Mouse (Mus musculus) limb, embryonic 11.5 days (tissue): ENCODE results near the gene Utrn. TPM values are rescaled to one million over a fixed set of nuclear protein-coding genes. Genes with fewer than 3 reads are reported as not detected.

Experiments
- ATAC-seq: fragments of 200-750 bp; cut with Nextera tagmentation; 2 replicates; pipeline ENCODE4 v1.8.0; 2017; ENCODE audit warnings: low read depth; ENCODE audit not compliant: insufficient number of reproducible peaks, low FRiP score, low TSS enrichment
- DNase-seq: peaks from one replicate; pipeline ENCODE4 v3.0.0-alpha.2; 2015; ENCODE audit warnings: low spot score
- H3K27ac ChIP-seq: fragments of 300-500 bp; sonication (generic); replicated peaks from 2 replicates; pipeline ENCODE4 v1.5.1; 2014; ENCODE audit warnings: low read depth, mild to moderate bottlenecking, low read length
- H3K27me3 ChIP-seq: fragments of 300-500 bp; sonication (generic); 2 replicates; pipeline ENCODE4 v1.6.1; 2014; ENCODE audit warnings: mild to moderate bottlenecking, low read length, mixed read lengths; ENCODE audit not compliant: control insufficient read depth, insufficient read depth
- H3K36me3 ChIP-seq: fragments of 300-500 bp; sonication (generic); 2 replicates; pipeline ENCODE4 v1.6.1; 2014; ENCODE audit warnings: mild to moderate bottlenecking, low read length, moderate library complexity, mixed read lengths; ENCODE audit not compliant: control insufficient read depth, insufficient read depth
- H3K4me1 ChIP-seq: fragments of 300-500 bp; sonication (generic); 2 replicates; pipeline ENCODE4 v1.6.1; 2014; ENCODE audit warnings: low read length, mixed read lengths; ENCODE audit not compliant: control insufficient read depth, insufficient read depth
- H3K4me2 ChIP-seq: fragments of 300-500 bp; sonication (generic); 2 replicates; pipeline ENCODE4 v1.6.1; 2014; ENCODE audit warnings: low read depth, mild to moderate bottlenecking, moderate library complexity; ENCODE audit not compliant: severe bottlenecking
- H3K4me3 ChIP-seq: fragments of 300-500 bp; sonication (generic); 2 replicates; pipeline ENCODE4 v1.5.1; 2014; ENCODE audit warnings: low read depth, low read length
- H3K9ac ChIP-seq: fragments of 300-500 bp; sonication (generic); 2 replicates; pipeline ENCODE4 v1.6.1; 2014; ENCODE audit warnings: mild to moderate bottlenecking, low read length
- H3K9me3 ChIP-seq: fragments of 300-500 bp; sonication (generic); 2 replicates; pipeline ENCODE4 v1.6.1; 2016; ENCODE audit warnings: low read length; ENCODE audit not compliant: control insufficient read depth
- WGBS: fragments of 180-500 bp; shearing (Covaris S2); extraction: QIAGEN DNeasy Blood & Tissue Kit; methylation state at CpG from one replicate; pipeline ENCODE4 v1.1.7; 2014; 5-methylcytosine and 5-hydroxymethylcytosine counted together
- polyA plus RNA-seq: library from polyadenylated mRNA; unstranded; fragments of >200 nt; fragmentation: Nextera tagmentation; extraction: Ambion mirVana; gene quantifications from 2 replicates; pipeline ENCODE4 v1.2.1, GENCODE M21; 2014

Gene Utrn
- polyA plus RNA-seq, 1 experiment from 2014 or later, result 41.0 TPM

- Histone ChIP-seq H3K4me3 (no peak overlapping the region), H3K36me3 (no peaks in the 10 kb centered on the region), H3K4me1 (peaks cover 42% of the 10 kb centered on the region), H3K9ac (no peak overlapping the region), H3K9me3 (no peaks in the 10 kb centered on the region), H3K27ac (no peak overlapping the region), H3K4me2 (no peak overlapping the region), H3K27me3 (no peaks in the 10 kb centered on the region)
- 60% methylated on average over 1 of the region's 1 CpGs for WGBS
- no peak for DNase-seq
- no peak for ATAC-seq
Measured at GRCm38 (mm10) chr10:12549945-12550540, 319.1 kb downstream of the Utrn start.

GRCm38 (mm10) chr10:12549261-12549660, 319.9 kb downstream of the Utrn start:
- peaks cover 40% of the 10 kb centered on the region for H3K4me1 ChIP-seq
- WGBS, result 31% methylated on average over 5 of the region's 5 CpGs

GRCm38 (mm10) chr10:12548616-12549084, 320.5 kb downstream of the Utrn start:
- ATAC-seq, result peak; percentile 75
- peaks cover 38% of the 10 kb centered on the region for H3K4me1 ChIP-seq
- 0% methylated on average over 13 of the region's 13 CpGs for WGBS

More at GRCm38 (mm10) chr10:12549261-12549660, 319.9 kb downstream of the Utrn start:
- DNase-seq (no peak), ATAC-seq (no peak)
- Histone ChIP-seq H3K4me3 (no peak overlapping the region), H3K27me3 (no peaks in the 10 kb centered on the region), H3K9ac (no peak overlapping the region), H3K27ac (no peak overlapping the region), H3K4me2 (no peak overlapping the region; the same call in 1 of the 2 replicates), H3K9me3 (no peaks in the 10 kb centered on the region), H3K36me3 (no peaks in the 10 kb centered on the region)

GRCm38 (mm10) chr10:12547037-12547625, 322.0 kb downstream of the Utrn start:
- no peak for DNase-seq
- H3K4me3 ChIP-seq, result 0 out of 2 replicates have a peak overlapping the region, but pooled peaks have one; percentile 11
- ATAC-seq, result no peak
- H3K4me2 ChIP-seq, result peak overlapping the region; percentile 32; the same call in 1 of the 2 replicates
- H3K9me3 ChIP-seq, result no peaks in the 10 kb centered on the region
- 10% methylated on average over 6 of the region's 6 CpGs for WGBS
- peaks cover 25% of the 10 kb centered on the region for H3K4me1 ChIP-seq
- H3K27me3 ChIP-seq, result no peaks in the 10 kb centered on the region
- peak overlapping the region; percentile 48 for H3K9ac ChIP-seq
- H3K27ac ChIP-seq, result no peak overlapping the region
- H3K36me3 ChIP-seq, result no peaks in the 10 kb centered on the region

More at GRCm38 (mm10) chr10:12548616-12549084, 320.5 kb downstream of the Utrn start:
- peak; percentile 70 for DNase-seq
- peak overlapping the region; percentile 26 for H3K4me3 ChIP-seq
- no peaks in the 10 kb centered on the region for H3K9me3 ChIP-seq
- peak overlapping the region; percentile 65 for H3K4me2 ChIP-seq
- H3K27me3 ChIP-seq, result no peaks in the 10 kb centered on the region
- H3K36me3 ChIP-seq, result no peaks in the 10 kb centered on the region
- H3K27ac ChIP-seq, result peak overlapping the region; percentile 52; the same call in 1 of the 2 replicates
- H3K9ac ChIP-seq, result no peak overlapping the region

GRCm38 (mm10) chr10:12545440-12545839, 323.7 kb downstream of the Utrn start:
- H3K4me1 ChIP-seq, result peaks cover 19% of the 10 kb centered on the region
- H3K9me3 ChIP-seq, result no peaks in the 10 kb centered on the region
- no peak overlapping the region for H3K4me3 ChIP-seq
- no peak overlapping the region for H3K27ac ChIP-seq
- H3K36me3 ChIP-seq, result no peaks in the 10 kb centered on the region
- H3K27me3 ChIP-seq, result no peaks in the 10 kb centered on the region
- DNase-seq, result no peak
- no peak overlapping the region for H3K9ac ChIP-seq
- no peak for ATAC-seq
- 78% methylated on average over 2 of the region's 2 CpGs for WGBS
- no peak overlapping the region for H3K4me2 ChIP-seq

- Histone ChIP-seq H3K9me3 (no peaks in the 10 kb centered on the region), H3K4me1 (peaks cover 6% of the 10 kb centered on the region; the same call in 1 of the 2 replicates), H3K27me3 (no peaks in the 10 kb centered on the region), H3K4me3 (no peak overlapping the region), H3K36me3 (no peaks in the 10 kb centered on the region), H3K9ac (no peak overlapping the region), H3K27ac (no peak overlapping the region), H3K4me2 (no peak overlapping the region)
- no peak for DNase-seq
- ATAC-seq, result no peak
- 85% methylated on average over 1 of the region's 1 CpGs for WGBS
Measured at GRCm38 (mm10) chr10:12541757-12542156, 327.4 kb downstream of the Utrn start.

- H3K36me3 ChIP-seq, result no peaks in the 10 kb centered on the region
- ATAC-seq, result no peak
Measured at GRCm38 (mm10) chr10:12535272-12535671, 333.9 kb downstream of the Utrn start.

GRCm38 (mm10) chr10:12534801-12535200, 334.4 kb downstream of the Utrn start:
- Histone ChIP-seq H3K4me2 (no peak overlapping the region), H3K4me3 (no peak overlapping the region), H3K27me3 (no peaks in the 10 kb centered on the region), H3K27ac (no peak overlapping the region), H3K9me3 (no peaks in the 10 kb centered on the region), H3K36me3 (no peaks in the 10 kb centered on the region), H3K4me1 (no peaks in the 10 kb centered on the region), H3K9ac (no peak overlapping the region)
- ATAC-seq (no peak), DNase-seq (no peak)
- 77% methylated on average over 3 of the region's 3 CpGs for WGBS

More at GRCm38 (mm10) chr10:12535272-12535671, 333.9 kb downstream of the Utrn start:
- no peak overlapping the region for H3K4me2 ChIP-seq
- no peak overlapping the region for H3K27ac ChIP-seq
- no peaks in the 10 kb centered on the region for H3K4me1 ChIP-seq
- H3K9me3 ChIP-seq, result no peaks in the 10 kb centered on the region
- H3K9ac ChIP-seq, result no peak overlapping the region
- no peaks in the 10 kb centered on the region for H3K27me3 ChIP-seq
- no peak overlapping the region for H3K4me3 ChIP-seq
- no peak for DNase-seq
- WGBS, result 97% methylated on average over 1 of the region's 1 CpGs
